Mouse (Mus musculus): ENCODE data around the gene Polr2h.
A peak's percentile ranks its signal among the peaks of the same experiment; 100 is the strongest.

The Polr2h gene

DNA sequence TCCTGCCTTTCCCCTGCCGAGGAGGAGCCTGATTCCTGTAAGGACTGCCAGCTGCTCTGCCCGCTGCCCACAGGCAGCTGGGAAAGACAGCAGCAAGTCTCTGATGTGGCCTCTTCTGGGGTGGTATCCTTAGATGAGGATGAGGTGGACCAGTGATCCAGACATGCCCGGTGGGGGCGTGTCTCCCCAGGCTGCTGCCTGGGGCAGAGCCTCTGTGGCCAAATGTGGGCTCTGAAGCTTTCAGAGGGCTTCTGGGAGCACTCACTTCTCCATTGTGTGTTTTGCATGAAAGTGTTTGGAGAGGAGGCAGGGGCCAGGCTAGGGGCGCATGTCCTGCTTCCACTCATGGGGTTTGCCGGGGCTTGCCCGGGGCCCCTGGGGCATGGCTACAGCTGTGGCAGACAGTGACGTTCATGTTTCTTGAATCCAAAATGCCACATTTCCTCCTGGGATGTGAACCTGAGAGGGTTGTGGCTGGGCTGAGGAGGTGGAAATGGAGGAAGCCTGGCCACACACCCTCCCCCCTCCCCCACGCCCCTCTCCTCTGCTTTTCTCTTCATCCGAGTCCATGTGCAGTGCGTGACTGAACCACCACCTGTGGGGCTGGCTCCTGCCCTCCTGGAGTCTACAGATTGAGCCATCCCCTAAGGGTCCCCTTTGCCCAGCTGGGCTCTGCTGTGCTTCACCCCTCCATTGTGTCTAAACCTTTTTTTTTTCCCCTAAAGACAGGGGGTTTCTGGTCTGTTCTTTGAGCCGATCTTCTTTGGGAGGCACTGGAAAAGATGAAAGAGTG lies 15.5 kb upstream of the Polr2h start:
- DNase-seq: peak in 1 of 2 experiments; percentile 18

DNA sequence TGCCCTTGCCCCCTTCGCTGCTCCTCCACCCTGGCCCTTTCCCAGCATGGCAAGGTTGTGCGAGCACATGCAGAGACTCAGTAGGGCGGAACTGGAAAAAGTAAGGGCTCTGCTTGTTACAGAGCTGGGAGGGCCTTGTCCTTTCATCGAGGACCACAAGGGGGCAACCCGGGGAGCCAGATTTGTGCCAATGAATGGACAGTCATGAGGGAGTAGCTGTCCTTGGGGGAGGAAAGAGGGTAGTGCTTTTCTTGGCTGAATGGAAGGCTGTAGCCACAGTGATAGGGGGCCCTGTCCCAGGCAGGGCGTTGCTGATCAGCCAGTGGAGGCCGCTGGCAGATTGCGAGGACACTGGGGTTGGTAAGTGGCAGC lies 15.0 kb upstream of the Polr2h start:
- DNase-seq: peak; percentile 61 to 79

DNA sequence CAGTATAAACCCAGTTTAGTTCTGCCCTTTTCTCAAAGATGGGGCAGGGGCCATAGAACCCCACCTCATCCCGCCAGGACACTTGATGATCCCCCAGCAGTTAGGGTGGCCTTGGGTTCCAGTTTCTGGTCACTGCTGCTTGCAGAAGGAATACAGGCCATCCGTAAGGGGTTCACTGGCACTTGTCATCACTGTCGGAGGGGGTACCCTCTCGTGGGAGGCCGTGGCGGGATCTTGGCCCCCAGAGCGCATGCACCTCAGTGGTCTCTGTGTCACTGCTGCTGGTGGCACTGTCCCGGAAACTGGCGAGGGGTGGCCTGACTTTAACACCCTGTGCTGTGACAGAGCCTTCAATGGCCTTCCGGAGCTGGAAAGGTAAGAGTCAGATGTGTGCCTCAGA lies 14.4 kb upstream of the Polr2h start:
- peak in 1 of 2 experiments; percentile 25 for DNase-seq

DNA sequence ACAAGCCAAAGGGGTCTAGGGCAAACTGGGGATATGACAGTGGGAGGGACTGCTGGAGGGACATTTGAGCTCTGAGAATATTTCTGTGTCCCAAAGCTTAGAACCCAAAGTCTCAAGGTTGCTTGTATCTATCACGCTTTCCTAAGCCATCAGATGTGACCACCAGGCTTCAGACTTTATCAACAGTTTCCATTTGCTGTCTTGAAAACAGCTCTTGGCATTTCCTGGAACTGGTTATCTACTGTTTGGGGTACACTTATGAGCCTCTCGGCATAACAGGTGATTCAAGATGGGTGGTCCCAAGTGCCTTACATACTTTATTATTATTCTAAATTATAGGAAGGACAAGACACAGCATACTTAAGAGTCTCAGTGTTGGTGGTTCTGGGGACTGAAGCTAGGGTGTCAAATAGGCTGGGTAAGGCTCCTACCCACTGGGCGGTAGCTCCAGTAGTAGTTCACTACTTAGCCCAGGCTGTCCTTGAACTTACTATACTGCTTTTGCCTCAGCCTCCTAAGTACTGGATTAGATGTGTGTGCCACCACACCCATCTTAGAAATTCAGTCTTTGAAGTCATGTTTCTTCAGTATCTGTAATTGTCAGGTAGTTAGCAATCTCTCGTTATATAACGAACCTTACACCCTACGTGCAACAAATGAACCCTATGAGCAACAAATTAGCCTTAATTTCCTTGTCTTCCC lies 13.6 kb upstream of the Polr2h start:
- no peak for DNase-seq

DNA sequence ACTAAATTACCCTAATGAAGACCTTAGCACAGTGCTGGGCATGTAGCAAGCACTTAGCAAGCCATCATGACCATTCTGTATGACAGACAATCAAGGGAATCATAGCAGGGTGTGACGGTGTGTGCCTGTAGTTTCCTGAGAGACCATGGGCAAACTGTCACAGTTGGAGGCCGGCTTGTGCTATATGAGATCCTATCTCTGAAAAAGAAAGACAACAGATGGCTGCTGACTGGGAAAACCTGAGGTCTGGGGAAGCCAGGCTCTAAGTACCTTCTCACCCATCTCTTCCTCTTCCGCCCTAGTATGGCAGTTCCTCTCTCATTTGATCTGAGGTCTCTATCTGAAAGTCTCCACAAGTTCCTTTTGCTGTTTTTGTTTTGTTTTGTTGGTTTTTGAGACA lies 11.7 kb upstream of the Polr2h start:
- peak; percentile 60 to 70 for DNase-seq

DNA sequence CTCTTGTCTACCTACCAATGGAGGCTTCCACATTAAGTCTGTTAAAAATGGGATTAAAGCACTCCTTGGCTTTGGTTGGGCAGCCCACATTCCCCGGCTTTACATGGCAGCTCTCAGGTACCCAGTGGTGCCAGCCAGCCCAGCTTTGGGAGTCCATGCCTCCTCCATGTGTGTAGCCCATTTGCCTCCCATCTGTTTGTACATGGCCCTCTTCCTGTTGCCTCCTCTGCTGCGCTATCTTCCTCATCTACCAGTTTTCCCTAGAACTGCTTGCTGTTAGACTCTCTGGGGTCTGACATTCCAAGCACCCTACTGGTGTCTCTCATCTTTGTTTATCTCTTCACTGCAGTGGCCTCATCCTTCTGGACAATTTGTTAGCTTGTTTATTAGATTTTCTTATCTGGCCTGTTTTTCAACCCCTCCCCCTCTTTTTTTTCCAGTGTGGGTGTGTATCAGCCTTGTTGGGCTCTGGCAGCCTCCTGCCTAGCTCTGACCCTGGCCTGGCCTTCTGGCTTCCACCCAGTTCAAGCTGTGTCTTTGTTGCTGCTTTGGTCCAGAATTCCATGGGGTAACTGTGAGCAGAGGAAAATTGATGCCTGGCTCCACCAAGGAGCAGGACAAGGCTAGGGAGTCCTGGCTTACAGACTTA lies 10.9 kb upstream of the Polr2h start:
- DNase-seq: peak; percentile 40 to 46

DNA sequence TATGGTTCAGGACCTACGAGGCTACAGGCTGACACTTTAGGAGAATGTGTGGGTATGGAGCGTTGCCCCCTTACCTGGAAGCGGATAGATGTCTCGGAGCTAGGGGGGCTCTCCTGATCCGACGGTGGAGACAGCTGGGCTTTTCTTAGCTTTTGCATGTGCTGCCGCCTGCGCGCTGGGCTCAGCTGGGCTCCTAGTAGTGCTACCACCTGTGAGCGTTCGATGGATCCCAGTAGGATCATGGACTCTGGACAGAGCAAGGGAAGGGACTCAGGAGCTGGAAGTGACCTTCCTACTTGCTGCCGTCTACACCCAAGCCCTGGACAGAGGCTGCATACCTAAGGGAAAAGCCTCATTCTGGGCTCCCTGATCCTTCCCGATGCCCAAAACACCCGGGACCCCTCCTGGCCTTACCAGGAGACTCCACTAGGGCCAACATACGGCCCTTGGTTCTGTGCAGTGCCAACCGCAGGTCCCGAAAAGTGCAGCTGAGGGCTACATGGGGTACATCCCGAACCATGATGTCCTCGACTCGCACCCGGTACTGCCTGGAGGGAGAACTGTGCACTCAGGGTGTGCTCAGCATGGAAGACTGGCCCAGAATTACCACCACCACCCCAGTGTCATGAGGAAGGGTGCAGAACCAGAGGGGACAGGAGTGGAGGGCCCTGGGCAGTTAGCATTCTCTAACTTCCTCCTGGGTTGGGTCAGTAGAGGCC lies 9.1 kb upstream of the Polr2h start:
- no peak for DNase-seq

DNA sequence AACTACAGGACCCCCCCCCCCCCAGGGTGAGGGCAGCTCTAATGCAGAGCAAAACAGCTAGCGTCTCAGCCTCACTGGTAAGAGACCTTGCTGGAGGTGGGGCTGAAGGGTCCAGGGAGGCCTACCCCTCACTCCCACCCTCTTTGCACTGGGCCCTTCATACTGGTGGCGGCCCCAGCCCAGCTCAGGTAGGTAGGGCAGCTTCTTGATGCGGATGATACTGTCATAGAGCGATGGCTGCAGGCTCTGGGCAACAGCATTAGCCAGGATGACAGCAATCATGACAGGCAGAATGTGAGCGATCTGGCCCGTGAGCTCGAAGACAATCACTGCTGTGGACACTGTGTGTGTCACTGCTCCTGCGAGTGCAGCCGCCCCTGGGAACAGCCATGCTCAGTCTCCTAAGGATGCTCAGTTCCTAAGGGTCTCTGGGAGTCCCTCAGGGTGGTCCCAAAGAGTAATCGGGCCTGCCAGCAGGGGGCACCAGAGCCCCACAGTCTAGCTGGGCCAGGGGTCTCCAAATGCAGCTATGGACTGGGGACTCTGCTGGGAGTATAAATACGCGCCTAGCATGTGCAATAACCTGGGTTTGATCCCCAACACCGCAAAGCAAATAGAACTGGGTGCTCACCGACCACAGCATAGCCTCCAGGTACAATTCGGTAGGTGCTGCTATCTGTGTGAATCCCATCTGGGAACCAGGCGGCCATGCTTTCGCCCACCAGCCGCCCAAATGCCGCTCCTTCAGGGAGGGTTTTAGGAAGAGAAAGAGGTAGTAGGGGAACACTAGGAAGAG lies 8.3 kb upstream of the Polr2h start:
- DNase-seq: peak; percentile 49 to 57

DNA sequence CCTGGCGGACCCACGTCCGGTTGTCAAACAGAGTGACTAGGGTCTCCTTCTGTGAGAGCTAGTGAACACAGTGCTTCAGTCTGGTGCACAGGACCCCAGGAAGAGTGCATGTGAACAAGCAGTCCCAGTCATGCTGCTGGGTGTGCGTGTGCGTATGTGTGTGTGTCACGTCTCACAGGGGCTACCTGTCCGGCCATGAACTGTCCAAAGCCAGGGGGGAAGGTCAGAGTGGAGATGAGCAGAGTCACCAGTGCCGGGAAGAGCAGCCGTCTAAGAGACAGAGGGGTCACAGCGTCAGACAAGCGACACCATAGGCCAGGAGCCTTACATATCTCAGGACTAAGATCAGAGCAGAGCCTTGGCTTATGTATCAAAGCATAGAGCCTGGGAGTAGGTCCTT lies 7.1 kb upstream of the Polr2h start:
- DNase-seq: no peak

DNA sequence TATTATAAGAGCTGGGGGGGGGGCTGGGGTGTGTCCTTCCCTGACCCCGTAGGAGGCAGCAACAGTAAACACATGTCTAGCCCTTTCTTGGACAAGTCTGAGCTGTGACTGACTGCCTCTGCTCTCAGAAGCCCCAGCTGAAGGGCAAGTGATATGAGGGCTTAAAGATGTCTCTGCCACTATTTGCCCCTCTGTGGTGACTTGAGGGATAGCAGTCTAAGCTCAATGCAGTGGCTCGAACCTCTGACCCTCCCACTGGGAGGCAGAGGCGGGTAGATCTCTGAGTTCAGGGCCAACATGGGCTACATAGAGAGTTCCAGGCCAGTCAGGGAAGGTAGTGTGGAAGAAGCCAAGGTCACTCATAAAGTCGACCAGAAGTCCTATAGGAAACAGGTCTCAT lies 6.7 kb upstream of the Polr2h start:
- peak in 1 of 2 experiments; percentile 44 for DNase-seq

DNA sequence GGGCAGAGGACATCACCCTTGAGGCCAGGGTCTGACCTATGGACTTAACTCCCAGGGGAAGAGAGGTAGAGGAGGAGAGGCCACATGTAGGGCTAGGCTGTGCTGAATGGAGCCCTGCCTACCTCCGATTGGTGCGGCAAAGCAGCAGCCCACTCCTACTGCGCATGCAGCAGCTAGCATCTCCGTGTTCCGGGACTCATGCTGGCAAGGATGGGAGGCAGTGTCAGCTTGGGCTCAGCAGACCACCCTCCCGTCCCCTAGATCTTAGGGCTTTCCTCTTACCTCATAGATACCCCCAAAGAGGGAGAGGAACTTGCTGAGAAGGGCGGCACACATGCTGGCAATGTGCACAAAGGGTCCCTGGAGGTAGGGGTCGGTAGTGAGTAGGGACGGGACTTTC lies 5.3 kb upstream of the Polr2h start:
- DNase-seq: no peak

DNA sequence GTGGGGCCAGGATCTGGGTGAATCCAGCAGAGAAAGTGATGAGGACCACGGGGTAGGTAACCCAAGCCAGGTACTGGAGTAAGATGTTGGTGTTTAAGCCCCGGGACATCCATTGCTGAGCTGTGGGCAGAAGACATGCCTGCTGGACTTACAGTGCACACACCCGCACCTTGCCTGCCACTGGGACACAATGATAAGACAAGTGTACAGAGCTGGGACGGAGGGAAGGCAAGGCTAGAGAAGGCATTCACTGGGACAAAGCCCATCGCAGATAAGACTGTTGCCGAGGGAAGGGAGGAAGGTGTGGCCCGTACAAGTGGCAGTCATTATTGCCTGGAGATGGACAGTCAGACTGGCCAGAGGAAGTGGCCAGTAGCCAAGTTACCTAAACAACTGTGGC lies 4.6 kb upstream of the Polr2h start:
- DNase-seq: no peak

DNA sequence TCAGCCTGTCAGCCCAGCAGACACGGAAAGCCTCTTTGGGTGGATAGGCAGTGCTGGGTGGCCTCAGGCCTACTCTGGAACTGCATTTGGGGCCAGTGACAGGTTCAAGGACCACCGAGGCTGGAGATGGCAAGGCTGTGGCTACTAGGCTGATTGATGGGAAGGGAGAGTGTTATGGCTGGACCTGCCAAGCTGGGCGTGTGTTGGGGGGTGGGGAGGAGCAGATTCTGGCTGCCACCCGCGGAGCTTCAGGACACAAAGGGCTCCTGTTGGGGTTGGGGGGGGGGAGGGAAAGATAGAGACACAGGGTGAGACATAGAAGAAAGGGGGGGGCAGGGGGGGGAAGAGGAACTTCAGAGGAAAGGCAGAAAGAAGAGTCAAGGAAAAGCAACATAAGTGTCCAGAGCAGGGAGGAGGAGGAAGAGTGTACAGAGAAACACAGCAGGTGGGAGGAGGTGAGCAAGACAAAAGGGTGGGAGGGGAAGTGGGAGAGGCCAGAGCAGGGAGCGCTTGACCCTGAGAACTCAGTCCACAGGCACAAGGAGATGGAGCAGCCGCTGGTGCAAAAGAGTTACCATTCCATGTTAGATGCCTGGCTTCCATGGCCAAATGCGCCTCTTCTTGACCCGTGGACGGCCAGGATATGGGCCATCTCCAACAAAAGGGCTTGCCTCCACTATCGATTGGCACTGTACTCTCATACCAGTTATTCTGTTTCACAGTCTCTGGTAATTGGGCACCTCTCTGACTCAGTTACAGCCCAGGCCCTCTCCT lies 3.0 kb upstream of the Polr2h start:
- peak; percentile 19 to 32 for DNase-seq

DNA sequence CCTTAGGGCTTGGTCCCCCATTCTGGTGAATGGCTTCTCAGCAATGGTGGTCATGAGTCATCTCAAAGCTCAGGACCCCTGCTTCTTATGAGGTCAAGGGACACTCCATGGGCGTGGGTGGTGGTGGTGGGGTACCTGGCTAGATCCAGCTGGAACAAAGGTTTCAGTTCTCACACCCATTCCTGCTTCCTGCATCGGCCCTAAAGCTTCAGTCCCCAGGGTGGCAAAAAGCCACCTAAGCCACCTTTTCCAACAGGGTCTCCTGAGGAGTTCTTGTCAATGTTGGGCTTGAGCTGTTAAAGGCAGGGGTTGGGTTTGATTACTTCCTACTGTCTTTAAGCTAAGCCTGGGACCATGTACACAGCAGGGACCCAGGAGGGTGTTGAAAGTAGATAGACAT lies 2.3 kb upstream of the Polr2h start:
- peak in 1 of 2 experiments; percentile 11 for DNase-seq

DNA sequence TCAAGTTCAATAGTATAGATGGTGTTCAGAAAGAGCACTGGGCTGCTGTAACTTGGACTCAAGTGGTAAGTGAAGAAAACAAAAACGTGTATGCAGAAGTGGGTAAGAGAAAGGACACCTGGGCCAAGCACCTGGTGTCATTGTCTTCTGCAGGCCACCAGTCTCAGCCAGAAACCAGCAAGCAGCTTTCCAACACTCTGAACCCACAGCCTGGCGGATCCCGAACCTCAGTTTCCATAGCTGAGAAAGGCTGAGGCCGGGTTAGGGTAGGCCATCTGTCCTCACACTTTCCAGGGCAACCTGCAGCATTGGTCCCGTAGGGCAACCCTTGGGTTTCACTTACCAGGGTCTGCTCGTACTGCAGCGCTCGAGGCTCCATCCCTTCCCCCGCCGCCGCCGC lies 1.9 kb upstream of the Polr2h start:
- DNase-seq: no peak

DNA sequence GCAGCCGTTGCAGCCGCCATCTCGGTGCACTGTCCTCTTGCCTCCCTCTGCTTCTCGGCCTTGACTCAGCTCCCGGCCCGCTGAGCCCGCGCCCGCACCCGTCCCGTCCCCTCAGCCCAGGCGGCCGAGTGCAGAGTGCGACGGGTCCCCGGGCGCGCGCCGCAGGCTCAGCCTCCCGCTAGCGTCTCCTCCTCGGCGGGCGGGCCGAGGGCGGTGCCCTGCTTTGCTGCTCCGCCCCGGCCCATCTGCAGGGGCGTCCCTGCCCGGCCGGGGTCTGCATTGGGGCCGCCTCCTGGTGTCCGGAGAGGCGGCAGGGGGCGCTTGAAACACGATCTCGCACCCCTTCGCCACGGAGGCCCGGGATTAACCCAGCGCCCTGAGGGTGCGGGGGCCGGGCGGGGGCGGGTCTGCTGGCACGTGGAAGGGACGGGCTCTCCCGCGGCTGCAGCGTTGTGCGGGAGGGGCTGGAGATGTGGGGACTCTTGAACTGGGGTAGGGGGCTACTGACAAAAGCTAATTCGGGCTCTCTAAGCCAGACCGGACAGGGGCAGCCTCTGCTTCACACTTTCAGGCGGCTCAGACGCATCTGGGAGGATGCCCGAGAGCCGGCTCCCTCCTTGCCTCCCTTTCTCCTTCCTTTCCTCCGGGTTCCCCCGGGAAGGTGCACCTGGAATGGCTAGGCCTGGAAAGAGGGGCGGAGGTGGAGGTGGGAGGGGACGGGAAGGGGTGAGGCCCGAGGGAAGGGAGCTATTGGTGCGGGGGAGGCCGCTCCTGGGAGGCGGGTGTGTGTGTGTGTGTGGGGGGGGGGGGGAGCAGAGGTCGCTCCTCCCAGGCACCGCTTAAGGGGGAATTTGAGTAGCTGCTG lies 1.3 kb upstream of the Polr2h start:
- peak; percentile 85 to 86 for DNase-seq

DNA sequence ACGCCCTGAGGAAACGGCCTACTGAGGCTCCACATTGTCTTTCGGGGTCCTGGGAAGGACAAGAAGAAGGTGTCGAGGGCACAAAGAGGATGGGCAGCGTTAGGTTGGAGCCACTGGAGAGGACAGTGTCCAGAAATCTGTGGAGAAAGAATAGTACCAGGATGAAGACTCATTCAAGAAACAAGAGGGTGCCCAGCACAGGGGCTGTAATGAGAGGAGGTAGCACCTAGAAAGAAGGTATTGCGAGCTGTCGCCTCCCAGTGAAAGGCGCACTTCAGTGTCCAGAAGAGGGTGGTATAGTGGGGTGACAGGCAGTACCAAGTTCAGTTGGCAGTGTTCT lies 654 bp upstream of the Polr2h start:
- no peak for DNase-seq

DNA sequence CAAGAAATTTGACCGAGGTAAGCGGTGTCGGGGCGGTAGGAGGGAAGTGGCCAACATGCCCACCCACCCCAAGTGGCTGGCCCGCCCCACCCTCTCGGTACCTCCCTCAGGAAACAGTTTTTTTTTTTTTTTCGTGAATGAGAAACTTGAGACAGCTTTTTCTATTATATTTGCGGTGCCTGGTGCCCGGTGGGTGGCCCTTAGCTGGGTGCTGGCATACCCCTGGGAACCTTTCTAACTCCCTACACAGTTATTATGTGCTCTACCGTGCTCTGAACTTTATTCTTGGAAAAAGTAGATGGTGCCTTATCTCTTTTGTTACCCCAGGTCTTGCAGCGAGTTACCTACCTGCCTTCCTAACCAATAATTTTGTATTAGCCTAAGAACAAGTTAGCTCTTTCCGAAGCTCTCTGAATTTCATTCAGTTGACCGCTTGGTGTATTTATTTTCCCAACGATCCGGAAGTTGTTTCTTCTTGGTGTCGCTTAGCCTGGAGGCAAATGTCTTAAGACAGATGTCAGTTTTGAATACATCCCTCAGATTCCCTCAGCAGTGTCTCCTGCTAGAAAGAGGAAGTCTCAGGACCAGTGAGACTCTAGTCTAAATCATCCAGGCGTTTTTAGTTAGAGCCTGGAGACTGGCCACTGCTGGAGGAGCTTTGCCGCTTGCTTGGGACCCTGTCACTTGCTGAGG lies 659 bp downstream of the Polr2h start:
- DNase-seq: no peak

DNA sequence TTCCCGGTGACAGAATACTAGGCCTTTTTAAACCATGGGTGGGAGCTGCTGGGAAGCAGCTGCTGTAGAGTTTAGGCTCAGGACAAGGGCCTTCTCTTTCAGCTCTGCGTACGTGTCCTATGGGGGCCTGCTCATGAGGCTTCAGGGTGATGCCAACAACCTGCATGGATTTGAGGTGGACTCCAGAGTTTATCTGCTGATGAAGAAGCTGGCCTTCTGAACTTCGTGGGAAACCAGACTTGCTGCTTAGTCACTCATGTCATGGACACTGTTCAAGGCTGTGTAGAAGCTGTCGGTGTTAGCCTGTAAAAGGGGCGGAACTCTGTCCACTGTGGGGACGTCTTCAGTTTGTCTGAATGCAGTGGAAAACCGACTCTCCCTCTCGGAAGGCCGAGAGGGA lies 4.3 kb downstream of the Polr2h start:
- DNase-seq: no peak

DNA sequence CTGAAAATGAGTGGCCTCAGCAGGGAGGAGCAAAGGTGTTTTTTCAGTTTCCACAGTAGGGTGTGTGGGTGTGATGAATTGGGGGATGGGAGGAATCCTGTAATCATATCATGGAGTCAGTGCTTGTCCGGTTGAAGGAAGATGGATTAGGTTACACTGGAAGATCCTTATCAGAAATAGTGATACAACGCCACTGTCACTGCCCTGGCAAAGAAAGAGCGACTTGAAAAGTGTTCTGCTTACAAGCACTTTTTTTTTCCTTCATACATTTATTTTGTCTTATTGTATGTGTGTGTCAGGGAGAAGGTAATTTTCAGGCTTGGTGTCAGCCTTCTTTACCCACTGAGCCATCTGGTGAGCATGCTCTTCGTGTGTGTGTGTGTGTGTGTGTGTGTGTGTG lies 5.3 kb downstream of the Polr2h start:
- no peak for DNase-seq

Data from cerebellum, postnatal 25 days (tissue).